Mouse (Mus musculus) right cerebral cortex, postnatal 14 days (tissue): ENCODE measurements around the gene Llph.

Experiments
- DNase-seq: peaks from one replicate; pipeline ENCODE4 v3.0.0; 2022

The Llph gene

DNA sequence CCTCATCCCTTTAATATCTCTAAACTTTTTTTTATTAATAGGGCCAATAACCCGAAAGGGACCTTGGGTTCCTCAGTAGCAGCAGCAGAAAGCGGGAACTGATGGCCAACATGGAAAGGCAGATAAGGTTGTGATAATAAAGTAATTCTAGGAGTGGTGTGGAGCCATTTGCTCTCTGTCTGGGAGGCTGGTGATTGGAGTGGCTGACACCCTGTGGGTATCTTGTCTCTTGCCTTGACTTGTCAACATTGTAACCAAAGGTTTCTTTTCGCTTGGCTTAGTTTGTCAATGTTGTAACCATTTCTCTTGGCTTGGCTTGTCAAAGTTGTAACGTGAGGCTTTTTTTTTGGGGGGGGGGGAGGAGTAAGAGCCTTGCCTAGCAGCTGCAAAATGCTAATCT is 53.5 kb downstream of the Llph start:
- no peak for DNase-seq

DNA sequence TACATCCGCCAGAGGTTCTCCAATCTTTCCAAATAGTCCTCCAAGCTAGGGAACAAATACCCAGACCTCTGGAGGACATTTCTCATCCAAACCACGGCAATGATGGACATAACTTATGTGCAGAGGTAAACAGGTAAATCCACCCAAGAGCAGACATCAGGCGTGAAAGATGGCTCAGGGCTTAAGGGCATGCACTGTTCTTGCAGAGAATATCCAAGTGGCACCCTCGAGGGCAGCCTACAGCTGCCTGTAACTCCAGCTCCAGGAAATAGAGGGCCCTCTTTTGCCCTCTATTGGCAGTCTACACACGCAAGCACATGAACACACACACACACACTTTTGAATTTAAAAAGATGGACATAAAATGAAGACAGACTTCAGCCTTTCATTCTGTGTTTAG is 54.8 kb downstream of the Llph start:
- DNase-seq = no peak
